Mouse (Mus musculus) ES-Bruce4 (cell line): ENCODE measurements around the gene Pbld1.

Experiments used
- CTCF ChIP-seq: IDR thresholded peaks from one replicate; pipeline ENCODE4 v1.8.1; 2011; ENCODE audit warnings: low read depth, low read length
- POLR2A ChIP-seq: IDR thresholded peaks from one replicate; pipeline ENCODE4 v1.8.1; 2011; ENCODE audit warnings: low read length; ENCODE audit not compliant: insufficient read depth

GRCm38 (mm10) chr10:63026795-63027160 is 33.2 kb upstream of the Pbld1 start:
- TF ChIP-seq POLR2A = no peak
- TF ChIP-seq CTCF = no peak
